Mouse (Mus musculus): ENCODE data around the gene Stx18. TPM values are rescaled to one million over a fixed set of nuclear protein-coding genes. Genes with fewer than 3 reads are reported as not detected.

Gene Stx18
- polyA plus RNA-seq, 1 experiment from 2014 or later = 30.5 TPM

Other genes with a start within 250 kb of the Stx18 start
- gene Msx1, start 214.2 kb upstream of the Stx18 start, polyA plus RNA-seq (2015; fragmentation: Nextera tagmentation; extraction: Ambion mirVana) = 15.5 and 17.2 TPM in 2 replicates
- gene Nsg1, start 121.2 kb downstream of the Stx18 start, polyA plus RNA-seq (2015; fragmentation: Nextera tagmentation; extraction: Ambion mirVana) = 1,489 and 1,499 TPM in 2 replicates
- 24.4 and 24.9 TPM in 2 replicates for gene Zbtb49, start 181.7 kb downstream of the Stx18 start, polyA plus RNA-seq (2015; fragmentation: Nextera tagmentation; extraction: Ambion mirVana)
- gene Lyar, start 181.7 kb downstream of the Stx18 start, polyA plus RNA-seq (2015; fragmentation: Nextera tagmentation; extraction: Ambion mirVana) = 40.5 and 40.7 TPM in 2 replicates
- 88.4 and 90.4 TPM in 2 replicates for gene Tmem128, start 221.4 kb downstream of the Stx18 start, polyA plus RNA-seq (2015; fragmentation: Nextera tagmentation; extraction: Ambion mirVana)
- 0.06 TPM in 1 of 2 replicates, not detected in the other for gene Otop1, start 237.2 kb downstream of the Stx18 start, polyA plus RNA-seq (2015; fragmentation: Nextera tagmentation; extraction: Ambion mirVana)

Measured in midbrain, embryonic 15.5 days (tissue).